Mouse (Mus musculus) thymus, postnatal 25 days (tissue): Measurements from ENCODE around the gene Gpr37.

Source experiments
- DNase-seq: peaks from one replicate; pipeline ENCODE4 v3.0.0; 2022

Gene Gpr37

DNA sequence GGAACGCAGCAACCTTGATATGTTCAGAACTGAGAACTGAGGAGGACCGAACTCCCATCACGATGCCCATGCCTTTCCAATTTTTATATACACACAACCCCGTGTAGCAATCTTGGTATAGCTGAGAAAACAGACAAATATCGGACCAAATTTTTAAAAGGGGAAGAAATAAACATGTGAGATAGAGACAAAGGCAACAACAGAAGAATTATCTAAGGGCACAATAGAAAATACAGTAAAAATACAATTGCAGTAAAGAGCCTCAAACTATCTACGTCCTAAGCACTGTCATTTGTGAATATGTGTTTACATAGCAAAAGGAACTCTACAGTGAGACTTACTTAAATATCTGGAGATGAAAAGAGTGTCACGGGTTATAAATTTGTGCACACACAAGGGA is at the start of gene Gpr37:
Gene Gpr37, minus strand, starts transcription at position 101 of the 400 bp plus-strand sequence.
- no peak for DNase-seq

DNA sequence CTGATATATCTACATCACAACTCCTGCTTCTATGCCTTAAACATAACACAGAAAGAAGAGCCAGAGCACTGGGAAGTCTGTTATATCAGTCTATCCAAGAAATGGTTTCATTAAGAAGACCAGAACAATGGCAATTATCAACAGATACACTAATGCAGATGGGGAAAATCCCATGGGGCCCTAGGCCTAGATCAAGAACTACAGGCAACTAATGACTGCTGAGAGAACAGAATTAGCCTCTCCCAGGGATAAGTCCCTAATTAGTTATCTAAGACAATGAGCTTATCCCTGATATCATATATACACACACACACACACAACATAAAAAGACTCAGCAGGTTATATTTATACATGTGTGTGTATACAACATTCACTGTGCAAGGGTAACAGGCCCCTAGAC is 46.0 kb upstream of the Gpr37 start:
- no peak for DNase-seq

GRCm38 (mm10) chr6:25726560-25726959 is 36.0 kb upstream of the Gpr37 start:
- DNase-seq, result no peak

GRCm38 (mm10) chr6:25710601-25711000 is 20.1 kb upstream of the Gpr37 start:
- DNase-seq, result no peak

DNA sequence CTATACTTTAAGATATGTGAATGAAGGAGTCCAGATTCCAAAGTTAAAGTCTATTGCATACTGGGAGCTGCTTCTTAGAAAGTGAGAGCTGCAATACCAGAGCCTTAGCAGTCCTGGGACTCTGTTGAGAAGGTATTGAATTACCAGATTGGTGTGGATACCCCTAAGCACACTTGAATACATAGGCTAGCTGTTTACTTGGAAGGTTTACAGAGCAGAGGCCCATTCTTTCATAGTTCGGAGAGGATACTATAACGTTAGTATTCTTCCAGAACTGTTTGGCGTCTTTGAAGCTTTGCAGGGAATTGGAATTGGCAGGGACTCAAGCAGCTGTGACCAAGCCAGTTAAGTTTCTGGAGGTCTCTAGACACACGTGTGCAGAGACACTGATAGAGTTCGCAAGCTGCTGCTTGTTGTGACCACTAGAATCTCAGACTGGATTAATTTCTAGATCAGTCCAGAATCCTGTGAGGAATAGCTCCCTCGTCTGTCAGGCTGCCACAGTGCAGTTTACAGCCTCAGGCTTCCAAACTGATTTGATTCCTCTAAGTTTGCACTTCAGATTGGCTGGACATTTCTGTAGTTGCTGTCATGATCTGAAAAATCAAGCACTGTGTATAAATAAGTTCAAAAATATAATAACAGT is 18.8 kb upstream of the Gpr37 start:
- no peak for DNase-seq

DNA sequence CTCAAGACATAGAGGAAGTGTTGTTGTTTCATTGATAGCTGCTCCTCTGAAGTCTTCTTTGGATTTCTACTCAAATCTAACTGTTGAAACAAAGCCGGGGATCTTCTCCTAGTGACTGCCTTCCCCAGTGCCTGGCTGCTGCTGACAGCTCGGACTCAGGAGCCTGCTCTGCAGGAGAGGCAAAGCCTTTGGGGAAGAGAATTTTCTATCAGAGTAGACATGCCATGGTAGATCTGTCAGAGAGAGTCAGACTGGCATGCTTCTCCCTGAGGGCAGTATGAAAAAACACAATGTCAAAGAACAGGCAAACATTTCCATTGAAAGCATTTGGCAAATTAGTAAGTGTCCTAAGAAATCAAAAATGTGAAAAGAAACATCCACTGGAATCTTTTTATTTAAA is 9.4 kb upstream of the Gpr37 start:
- DNase-seq, result no peak

DNA sequence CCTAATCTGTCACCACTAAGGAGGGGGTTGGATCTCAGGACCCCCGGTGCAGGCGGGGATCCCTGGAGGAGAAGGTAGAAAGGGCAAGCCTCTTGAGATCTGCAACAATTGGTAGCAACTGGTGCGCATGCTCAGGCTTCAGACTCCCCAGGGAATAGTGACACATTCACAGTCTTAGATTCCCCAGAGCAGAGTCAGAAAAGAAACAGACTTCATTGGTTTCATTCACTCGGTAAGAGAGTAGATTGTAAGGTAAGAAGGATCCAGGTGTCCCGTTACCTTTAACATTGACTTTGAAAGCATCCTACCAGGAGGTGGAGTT is 284 bp downstream of the Gpr37 start:
- no peak for DNase-seq

GRCm38 (mm10) chr6:25689520-25690283 is 827 bp downstream of the Gpr37 start:
- DNase-seq, result no peak

DNA sequence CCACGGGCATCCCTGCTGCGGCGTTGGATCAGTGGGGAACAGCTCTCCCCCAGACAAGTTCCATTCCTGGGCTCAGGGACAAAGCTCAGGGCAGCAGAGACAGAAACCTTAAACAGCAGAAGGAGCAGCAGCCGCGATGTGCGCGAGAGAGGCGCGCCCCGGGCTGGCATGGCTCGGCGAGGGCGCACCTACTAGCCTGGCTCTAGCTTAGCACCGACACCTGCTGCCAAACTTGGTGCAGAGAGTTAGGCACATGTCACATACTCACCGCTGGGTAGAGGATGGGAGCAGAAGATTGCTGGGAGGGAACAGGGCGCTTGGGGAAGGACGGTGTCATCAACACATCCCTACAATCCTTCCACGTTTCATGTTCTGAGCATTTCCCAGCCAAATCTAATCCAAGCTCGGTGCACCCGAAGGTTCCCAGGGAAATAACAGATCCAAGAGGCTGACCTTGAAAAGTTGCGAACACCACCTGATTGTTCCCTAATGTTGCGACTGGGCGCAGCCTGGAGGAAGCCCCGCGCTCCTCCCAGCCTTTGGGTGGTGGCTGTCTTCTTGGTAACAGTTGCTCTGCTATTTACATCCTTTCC is 1.5 kb downstream of the Gpr37 start:
- no peak for DNase-seq

DNA sequence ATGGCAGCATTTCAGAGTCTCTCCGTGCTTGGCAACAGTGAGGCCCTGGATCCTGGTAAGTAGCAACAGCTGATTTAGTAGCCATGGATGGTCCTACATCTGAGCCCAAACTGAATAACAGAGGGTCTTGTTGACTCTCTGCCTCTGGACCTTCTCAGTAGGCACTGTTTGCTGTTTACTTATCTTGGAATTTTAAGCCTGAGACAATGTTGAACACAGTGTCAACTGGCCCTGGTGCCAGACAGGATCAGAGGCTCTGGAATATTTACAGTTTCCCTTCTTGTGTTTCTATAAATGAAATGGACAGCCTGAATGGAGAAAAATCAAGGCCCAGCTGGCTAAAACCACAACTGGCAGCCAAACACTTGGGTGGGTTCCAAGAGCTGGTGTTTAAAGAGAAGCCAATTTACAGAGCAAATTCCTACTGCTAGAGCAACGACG is 3.7 kb downstream of the Gpr37 start:
- no peak for DNase-seq

GRCm38 (mm10) chr6:25684391-25684790 is 6.1 kb downstream of the Gpr37 start:
- no peak for DNase-seq

DNA sequence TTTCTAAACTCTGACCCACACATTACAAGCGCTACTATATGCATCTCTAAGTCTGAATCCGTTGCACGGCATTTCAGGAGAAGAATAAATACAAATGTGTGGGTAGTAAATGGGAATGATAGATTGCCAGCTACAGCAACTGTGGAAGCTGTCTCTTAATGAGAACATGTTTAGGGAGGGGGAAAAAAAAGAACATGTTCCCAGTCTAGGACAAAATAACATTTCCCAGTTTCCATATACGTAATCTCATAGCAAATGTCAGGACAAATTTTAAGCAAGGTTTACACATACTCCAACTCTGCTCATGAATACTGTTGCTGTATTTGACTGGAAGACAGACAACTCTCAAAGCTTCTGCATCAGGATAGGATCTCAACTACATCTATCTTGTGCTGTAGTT is 15.4 kb downstream of the Gpr37 start:
- no peak for DNase-seq

DNA sequence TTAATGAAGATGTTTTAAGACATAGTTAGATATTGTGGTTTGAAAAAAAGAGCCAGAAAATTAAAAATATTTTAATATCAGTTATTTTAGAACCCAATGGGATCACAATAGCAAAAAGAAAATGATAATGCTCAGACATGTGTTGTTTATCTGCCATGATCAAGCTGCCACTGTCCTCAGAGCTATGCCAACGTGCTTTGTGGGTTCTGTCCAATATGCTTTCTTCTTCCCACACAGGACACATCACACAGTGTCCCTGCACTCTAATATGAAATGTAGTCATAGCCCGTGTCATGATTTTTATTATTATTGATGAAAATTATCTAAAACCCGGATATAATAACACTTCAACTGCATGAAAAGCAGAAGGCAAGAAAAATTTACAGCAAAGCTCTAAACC is 16.7 kb downstream of the Gpr37 start:
- DNase-seq, result no peak

DNA sequence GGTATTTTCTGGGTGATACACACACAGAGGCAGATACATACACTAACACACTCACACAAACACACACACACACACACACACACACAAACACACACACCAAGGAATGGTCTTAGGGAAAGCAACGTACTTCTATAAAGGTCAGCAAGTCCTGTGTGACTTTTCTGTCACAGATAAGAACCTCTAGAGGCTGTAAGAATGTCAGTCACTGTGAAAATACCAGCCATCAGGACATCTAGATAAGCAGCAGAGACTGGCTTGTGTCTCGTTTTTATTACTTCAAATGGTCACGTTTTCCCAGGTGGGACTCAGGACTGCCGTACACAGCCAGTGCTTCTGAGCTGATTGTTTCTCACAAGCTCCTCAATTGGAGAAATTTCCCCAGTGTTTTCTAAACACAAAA is 20.4 kb downstream of the Gpr37 start:
- no peak for DNase-seq

- DNase-seq, result no peak
These were observed 26.6 kb downstream of the Gpr37 start for GRCm38 (mm10) chr6:25663942-25664341.

DNA sequence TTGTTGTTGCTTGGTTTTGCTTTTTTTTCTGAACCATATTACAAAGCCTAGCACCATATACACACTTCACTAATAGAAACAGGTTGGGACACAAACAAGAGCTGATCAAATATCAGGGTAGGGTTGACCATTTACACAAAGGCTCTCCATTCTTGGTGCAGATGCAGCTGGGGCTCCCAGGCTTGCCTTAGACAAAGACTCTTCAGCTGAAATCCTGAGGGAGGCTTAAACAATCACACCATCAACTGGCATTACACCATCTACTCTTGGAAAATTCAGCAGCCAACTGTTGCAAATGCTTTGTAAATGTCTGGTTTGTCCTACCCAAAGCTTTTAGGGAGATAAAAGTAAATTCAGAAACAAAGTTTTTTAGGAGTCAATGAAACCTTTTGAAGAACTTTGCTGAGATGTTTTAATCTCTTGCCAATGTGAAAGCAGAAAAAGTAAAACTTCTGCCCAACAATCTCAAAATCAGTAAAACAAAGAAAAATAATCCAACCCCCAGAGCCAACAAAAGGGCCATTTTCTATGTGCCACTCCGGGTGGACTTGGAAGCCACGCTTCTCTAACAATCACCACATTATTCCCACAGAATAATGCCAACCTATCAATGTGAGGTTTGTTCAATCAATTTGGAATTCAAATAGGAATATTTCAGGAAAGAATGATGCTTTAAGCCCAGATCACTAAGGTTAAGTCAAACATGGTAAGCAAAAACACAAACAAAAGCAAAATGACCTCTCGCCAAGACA is 30.4 kb downstream of the Gpr37 start:
- no peak for DNase-seq
